Mouse (Mus musculus): ENCODE data around the gene Ift140.

The Ift140 gene

GRCm38 (mm10) chr17:25015655-25016291, at the start of gene Ift140, which contains the start of gene Cramp1l:
Ift140 (plus strand) TSS chr17:25016085.
Cramp1l (minus strand) TSS chr17:25015788.
- peak; percentile 98 for DNase-seq

GRCm38 (mm10) chr17:24987221-24987620, 28.7 kb upstream of the Ift140 start:
- no peak for DNase-seq

- DNase-seq = no peak
Observed at GRCm38 (mm10) chr17:24994721-24995120, 21.2 kb upstream of the Ift140 start.

- no peak for DNase-seq
Observed at GRCm38 (mm10) chr17:25005102-25005501, 10.8 kb upstream of the Ift140 start.

GRCm38 (mm10) chr17:25007480-25007879, 8.4 kb upstream of the Ift140 start:
- no peak for DNase-seq

GRCm38 (mm10) chr17:25013606-25014501, 2.0 kb upstream of the Ift140 start:
- DNase-seq = peak; percentile 51

- DNase-seq = peak; percentile 47
Observed at GRCm38 (mm10) chr17:25014841-25015570, 879 bp upstream of the Ift140 start.

- DNase-seq = peak; percentile 66
Observed at GRCm38 (mm10) chr17:25016292-25017132, 627 bp downstream of the Ift140 start.

- no peak for DNase-seq
Observed at GRCm38 (mm10) chr17:25036183-25036582, 20.3 kb downstream of the Ift140 start.

GRCm38 (mm10) chr17:25044879-25045278, 29.0 kb downstream of the Ift140 start:
- no peak for DNase-seq

- no peak for DNase-seq
Observed at GRCm38 (mm10) chr17:25045281-25045680, 29.4 kb downstream of the Ift140 start.

- no peak for DNase-seq
Observed at GRCm38 (mm10) chr17:25047143-25047542, 31.3 kb downstream of the Ift140 start.

GRCm38 (mm10) chr17:25053274-25053673, 37.4 kb downstream of the Ift140 start:
- no peak for DNase-seq

GRCm38 (mm10) chr17:25057041-25057440, 41.2 kb downstream of the Ift140 start:
- no peak for DNase-seq

- DNase-seq = no peak
Observed at GRCm38 (mm10) chr17:25063261-25063660, 47.4 kb downstream of the Ift140 start.

GRCm38 (mm10) chr17:25063872-25064271, 48.0 kb downstream of the Ift140 start:
- no peak for DNase-seq

GRCm38 (mm10) chr17:25064351-25064750, 48.5 kb downstream of the Ift140 start:
- DNase-seq = no peak

GRCm38 (mm10) chr17:25065189-25065588, 49.3 kb downstream of the Ift140 start:
- DNase-seq = no peak

GRCm38 (mm10) chr17:25066595-25066994, 50.7 kb downstream of the Ift140 start:
- DNase-seq = no peak

GRCm38 (mm10) chr17:25067442-25067851, 51.6 kb downstream of the Ift140 start:
- no peak for DNase-seq

GRCm38 (mm10) chr17:25068690-25069089, 52.8 kb downstream of the Ift140 start:
- no peak for DNase-seq

GRCm38 (mm10) chr17:25076906-25077305, 61.0 kb downstream of the Ift140 start:
- DNase-seq = no peak
